Mouse (Mus musculus): Measurements from ENCODE around the gene Bmp6. TPM values are rescaled to one million over a fixed set of nuclear protein-coding genes. Genes with fewer than 3 reads are reported as not detected.

Bmp6 gene
- polyA plus RNA-seq, 1 experiment: 9.4 TPM

- Histone ChIP-seq H3K27me3 (ENCODE audit: control insufficient read depth, insufficient read depth, low read length) (no peaks in the 10 kb centered on the region), H3K27ac (ENCODE audit: insufficient read depth, low read length) (no peak overlapping the region), H3K4me3 (ENCODE audit: extremely low read depth, insufficient read depth, insufficient read length) (no peak overlapping the region), H3K36me3 (ENCODE audit: control insufficient read depth, insufficient read depth, low read length) (no peaks in the 10 kb centered on the region), H3K4me1 (ENCODE audit: control insufficient read depth, insufficient read depth, insufficient read length) (no peaks in the 10 kb centered on the region)
- no peak for DNase-seq (ENCODE audit: low read depth in 1 of 2, low spot score in 2 of 2)
- 85% methylated on average over 6 of the region's 6 CpGs for WGBS
- TF ChIP-seq CTCF (IDR thresholded peaks at IDR 0.05; ENCODE audit: extremely low read depth, insufficient read depth, insufficient read length, insufficient replicate concordance) (no peak), POLR2A (IDR thresholded peaks at IDR 0.05; ENCODE audit: low read depth, low read length) (no peak)
Observed at GRCm38 (mm10) chr13:38448516-38449015, 103.7 kb downstream of the Bmp6 start.

GRCm38 (mm10) chr13:38450051-38450971, 105.4 kb downstream of the Bmp6 start:
- 78% methylated on average over 20 of the region's 20 CpGs for WGBS
- Histone ChIP-seq H3K4me1 (ENCODE audit: control insufficient read depth, insufficient read depth, insufficient read length) (no peaks in the 10 kb centered on the region), H3K4me3 (ENCODE audit: extremely low read depth, insufficient read depth, insufficient read length) (no peak overlapping the region), H3K27ac (ENCODE audit: insufficient read depth, low read length) (no peak overlapping the region), H3K36me3 (ENCODE audit: control insufficient read depth, insufficient read depth, low read length) (no peaks in the 10 kb centered on the region), H3K27me3 (ENCODE audit: control insufficient read depth, insufficient read depth, low read length) (no peaks in the 10 kb centered on the region)
- TF ChIP-seq CTCF (IDR thresholded peaks at IDR 0.05; ENCODE audit: extremely low read depth, insufficient read depth, insufficient read length, insufficient replicate concordance): no peak
- no peak for TF ChIP-seq POLR2A (IDR thresholded peaks at IDR 0.05; ENCODE audit: low read depth, low read length)
- no peak for DNase-seq (ENCODE audit: low read depth in 1 of 2, low spot score in 2 of 2)

GRCm38 (mm10) chr13:38451446-38451845, 106.5 kb downstream of the Bmp6 start:
- no peaks in the 10 kb centered on the region for H3K4me1 ChIP-seq (ENCODE audit: control insufficient read depth, insufficient read depth, insufficient read length)
- no peaks in the 10 kb centered on the region for H3K36me3 ChIP-seq (ENCODE audit: control insufficient read depth, insufficient read depth, low read length)
- H3K4me3 ChIP-seq (ENCODE audit: extremely low read depth, insufficient read depth, insufficient read length): no peak overlapping the region
- no peak for DNase-seq (ENCODE audit: low read depth in 1 of 2, low spot score in 2 of 2)
- no peak overlapping the region for H3K27ac ChIP-seq (ENCODE audit: insufficient read depth, low read length)
- WGBS: 87% methylated on average over 5 of the region's 5 CpGs
- TF ChIP-seq POLR2A (IDR thresholded peaks at IDR 0.05; ENCODE audit: low read depth, low read length) (no peak), CTCF (IDR thresholded peaks at IDR 0.05; ENCODE audit: extremely low read depth, insufficient read depth, insufficient read length, insufficient replicate concordance) (no peak)
- no peaks in the 10 kb centered on the region for H3K27me3 ChIP-seq (ENCODE audit: control insufficient read depth, insufficient read depth, low read length)

- peak in 1 of 2 experiments; percentile 2 for DNase-seq (ENCODE audit: low read depth in 1 of 2, low spot score in 2 of 2)
- TF ChIP-seq CTCF (IDR thresholded peaks at IDR 0.05; ENCODE audit: extremely low read depth, insufficient read depth, insufficient read length, insufficient replicate concordance) (no peak), POLR2A (IDR thresholded peaks at IDR 0.05; ENCODE audit: low read depth, low read length) (no peak)
- WGBS: 83% methylated on average over 1 of the region's 1 CpGs
- no peaks in the 10 kb centered on the region for H3K36me3 ChIP-seq (ENCODE audit: control insufficient read depth, insufficient read depth, low read length)
- H3K27ac ChIP-seq (ENCODE audit: insufficient read depth, low read length): no peak overlapping the region
- H3K4me3 ChIP-seq (ENCODE audit: extremely low read depth, insufficient read depth, insufficient read length): no peak overlapping the region
- H3K4me1 ChIP-seq (ENCODE audit: control insufficient read depth, insufficient read depth, insufficient read length): no peaks in the 10 kb centered on the region
- H3K27me3 ChIP-seq (ENCODE audit: control insufficient read depth, insufficient read depth, low read length): no peaks in the 10 kb centered on the region; the same call in 1 of the 2 replicates
Observed at GRCm38 (mm10) chr13:38463410-38463809, 118.5 kb downstream of the Bmp6 start.

- WGBS: 82% methylated on average over 5 of the region's 5 CpGs
- H3K4me3 ChIP-seq (ENCODE audit: extremely low read depth, insufficient read depth, insufficient read length): no peak overlapping the region
- H3K27ac ChIP-seq (ENCODE audit: insufficient read depth, low read length): no peak overlapping the region
- H3K36me3 ChIP-seq (ENCODE audit: control insufficient read depth, insufficient read depth, low read length): no peaks in the 10 kb centered on the region
- H3K4me1 ChIP-seq (ENCODE audit: control insufficient read depth, insufficient read depth, insufficient read length): no peaks in the 10 kb centered on the region
- H3K27me3 ChIP-seq (ENCODE audit: control insufficient read depth, insufficient read depth, low read length): no peaks in the 10 kb centered on the region
- no peak for TF ChIP-seq CTCF (IDR thresholded peaks at IDR 0.05; ENCODE audit: extremely low read depth, insufficient read depth, insufficient read length, insufficient replicate concordance)
- no peak for TF ChIP-seq POLR2A (IDR thresholded peaks at IDR 0.05; ENCODE audit: low read depth, low read length)
- no peak for DNase-seq (ENCODE audit: low read depth in 1 of 2, low spot score in 2 of 2)
Observed at GRCm38 (mm10) chr13:38470882-38471281, 126.0 kb downstream of the Bmp6 start.

- H3K27me3 ChIP-seq (ENCODE audit: control insufficient read depth, insufficient read depth, low read length): no peaks in the 10 kb centered on the region
- H3K4me3 ChIP-seq (ENCODE audit: extremely low read depth, insufficient read depth, insufficient read length): no peak overlapping the region
- WGBS: 92% methylated on average over 4 of the region's 4 CpGs
- no peak overlapping the region for H3K27ac ChIP-seq (ENCODE audit: insufficient read depth, low read length)
- H3K4me1 ChIP-seq (ENCODE audit: control insufficient read depth, insufficient read depth, insufficient read length): no peaks in the 10 kb centered on the region
- no peak for TF ChIP-seq CTCF (IDR thresholded peaks at IDR 0.05; ENCODE audit: extremely low read depth, insufficient read depth, insufficient read length, insufficient replicate concordance)
- TF ChIP-seq POLR2A (IDR thresholded peaks at IDR 0.05; ENCODE audit: low read depth, low read length): no peak
- H3K36me3 ChIP-seq (ENCODE audit: control insufficient read depth, insufficient read depth, low read length): no peaks in the 10 kb centered on the region
- no peak for DNase-seq (ENCODE audit: low read depth in 1 of 2, low spot score in 2 of 2)
Observed at GRCm38 (mm10) chr13:38472636-38473035, 127.7 kb downstream of the Bmp6 start.

- H3K4me1 ChIP-seq (ENCODE audit: control insufficient read depth, insufficient read depth, insufficient read length): no peaks in the 10 kb centered on the region
- H3K36me3 ChIP-seq (ENCODE audit: control insufficient read depth, insufficient read depth, low read length): no peaks in the 10 kb centered on the region
- no peak for TF ChIP-seq POLR2A (IDR thresholded peaks at IDR 0.05; ENCODE audit: low read depth, low read length)
- TF ChIP-seq CTCF (IDR thresholded peaks at IDR 0.05; ENCODE audit: extremely low read depth, insufficient read depth, insufficient read length, insufficient replicate concordance): no peak
- H3K4me3 ChIP-seq (ENCODE audit: extremely low read depth, insufficient read depth, insufficient read length): no peak overlapping the region
- H3K27me3 ChIP-seq (ENCODE audit: control insufficient read depth, insufficient read depth, low read length): no peaks in the 10 kb centered on the region
- no peak overlapping the region for H3K27ac ChIP-seq (ENCODE audit: insufficient read depth, low read length)
- DNase-seq (ENCODE audit: low read depth in 1 of 2, low spot score in 2 of 2): no peak
- 84% methylated on average over 6 of the region's 6 CpGs for WGBS
Observed at GRCm38 (mm10) chr13:38473497-38473896, 128.6 kb downstream of the Bmp6 start.
